Mouse (Mus musculus) cerebellum, adult 9-11 months (tissue): Measurements from ENCODE around the gene Ripor2.

ENCODE experiments used
- DNase-seq: peaks from one replicate; pipeline ENCODE4 v3.0.0; 2022

Gene Ripor2

GRCm38 (mm10) chr13:24584841-24585240, 2.9 kb downstream of the Ripor2 start:
- no peak for DNase-seq

GRCm38 (mm10) chr13:24585369-24585768, 3.4 kb downstream of the Ripor2 start:
- DNase-seq: no peak

GRCm38 (mm10) chr13:24587192-24587895, 5.4 kb downstream of the Ripor2 start:
- no peak for DNase-seq

GRCm38 (mm10) chr13:24588603-24589002, 6.6 kb downstream of the Ripor2 start:
- no peak for DNase-seq

GRCm38 (mm10) chr13:24591737-24592136, 9.7 kb downstream of the Ripor2 start:
- DNase-seq: no peak

GRCm38 (mm10) chr13:24594303-24594702, 12.3 kb downstream of the Ripor2 start:
- DNase-seq: no peak

GRCm38 (mm10) chr13:24599631-24600041, 17.6 kb downstream of the Ripor2 start:
- no peak for DNase-seq

- DNase-seq: no peak
Measured at GRCm38 (mm10) chr13:24602978-24603377, 21.0 kb downstream of the Ripor2 start.

- DNase-seq: no peak
Measured at GRCm38 (mm10) chr13:24603591-24604009, 21.6 kb downstream of the Ripor2 start.

GRCm38 (mm10) chr13:24604096-24604495, 22.1 kb downstream of the Ripor2 start:
- DNase-seq: no peak

- DNase-seq: no peak
Measured at GRCm38 (mm10) chr13:24604761-24605591, 23.0 kb downstream of the Ripor2 start.

GRCm38 (mm10) chr13:24605755-24606154, 23.8 kb downstream of the Ripor2 start:
- DNase-seq: no peak

GRCm38 (mm10) chr13:24607961-24608360, 26.0 kb downstream of the Ripor2 start:
- no peak for DNase-seq

- DNase-seq: no peak
Measured at GRCm38 (mm10) chr13:24608709-24609108, 26.7 kb downstream of the Ripor2 start.

- DNase-seq: no peak
Measured at GRCm38 (mm10) chr13:24610883-24611282, 28.9 kb downstream of the Ripor2 start.

- no peak for DNase-seq
Measured at GRCm38 (mm10) chr13:24613031-24613430, 31.0 kb downstream of the Ripor2 start.

- no peak for DNase-seq
Measured at GRCm38 (mm10) chr13:24613433-24613832, 31.4 kb downstream of the Ripor2 start.

- DNase-seq: no peak
Measured at GRCm38 (mm10) chr13:24613927-24614780, 32.2 kb downstream of the Ripor2 start.

- no peak for DNase-seq
Measured at GRCm38 (mm10) chr13:24615921-24616565, 34.1 kb downstream of the Ripor2 start.

- no peak for DNase-seq
Measured at GRCm38 (mm10) chr13:24616645-24617044, 34.7 kb downstream of the Ripor2 start.

GRCm38 (mm10) chr13:24617076-24617798, 35.2 kb downstream of the Ripor2 start:
- no peak for DNase-seq

- DNase-seq: no peak
Measured at GRCm38 (mm10) chr13:24617799-24618130, 35.8 kb downstream of the Ripor2 start.
